Comparison of ENCODE assay signal across 7 mouse cellular contexts in the genomic region with DNA sequence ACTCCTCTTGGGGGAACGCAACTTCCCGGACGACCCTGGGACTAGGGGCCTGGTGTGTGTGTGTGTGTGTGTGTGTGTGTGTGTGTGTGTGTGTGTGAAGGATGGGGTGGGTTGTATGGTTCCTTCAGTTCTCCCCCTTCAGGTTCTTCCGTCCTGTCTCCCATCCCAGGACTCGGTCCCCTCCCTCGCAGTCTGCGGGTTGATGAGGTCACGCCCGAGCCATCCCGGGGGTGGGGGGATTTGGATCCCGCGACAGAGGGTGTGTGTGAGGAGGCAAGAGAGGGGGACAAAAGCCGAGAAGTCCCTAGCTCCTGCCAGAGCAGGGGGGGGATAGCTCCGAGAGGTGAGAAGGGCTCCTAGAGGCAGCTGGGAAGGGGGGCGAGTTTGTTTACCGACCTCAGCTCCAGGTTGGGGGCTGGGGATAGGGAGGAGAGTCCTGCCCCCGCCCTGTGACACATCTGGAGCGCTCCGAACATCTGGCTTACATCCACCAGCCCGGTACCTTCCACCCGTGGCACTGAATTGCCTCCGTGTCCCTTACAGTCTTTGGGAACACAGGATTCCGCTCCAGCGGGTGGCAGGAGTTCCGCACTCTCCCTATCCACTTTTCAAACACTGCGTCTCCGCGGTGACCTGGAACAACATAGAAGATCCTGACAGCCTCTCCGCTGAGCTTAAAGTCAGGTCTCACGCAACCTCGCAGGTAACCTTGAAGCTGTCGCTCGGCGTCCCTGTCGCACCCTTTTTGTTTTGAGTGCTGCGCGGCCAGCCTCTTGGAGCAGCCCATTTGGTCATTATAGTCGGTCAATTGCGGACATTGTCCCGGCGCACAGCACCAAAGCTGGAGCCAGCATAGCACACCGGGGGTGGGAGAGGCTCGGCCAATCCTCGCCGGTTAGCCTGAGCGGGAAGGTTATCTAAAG. TPM values are rescaled to one million over a fixed set of nuclear protein-coding genes. Genes with fewer than 3 reads are reported as not detected.
DNase-seq lines count a peak whose midpoint lies in the region; ATAC-seq lines count a peak whose summit lies in the region.

No protein-coding gene starts in this region.

- no peak overlapping the region for H3K27ac ChIP-seq in lung, embryonic 16.5 days (ENCODE audit: low read length)
- no peak overlapping the region for H3K27ac ChIP-seq in forebrain, embryonic 11.5 days (ENCODE audit: low read depth, low read length)
- no peak overlapping the region for H3K27ac ChIP-seq in hindbrain, embryonic 15.5 days (replicated peaks)
- H3K27ac ChIP-seq in midbrain, embryonic 13.5 days, result no peak overlapping the region

- peaks cover 29% of the 10 kb centered on the region for H3K27me3 ChIP-seq in lung, embryonic 16.5 days (ENCODE audit: control insufficient read depth, insufficient read depth, low read depth, low read length)
- peaks cover 81% of the 10 kb centered on the region for H3K27me3 ChIP-seq in forebrain, embryonic 11.5 days (ENCODE audit: control insufficient read depth, insufficient read depth, low read length)
- H3K27me3 ChIP-seq in hindbrain, embryonic 15.5 days, result peaks cover 85% of the 10 kb centered on the region
- H3K27me3 ChIP-seq in midbrain, embryonic 13.5 days, result peaks cover 99% of the 10 kb centered on the region

- H3K36me3 ChIP-seq in lung, embryonic 16.5 days (ENCODE audit: control insufficient read depth, insufficient read depth, low read length), result no peaks in the 10 kb centered on the region
- H3K36me3 ChIP-seq in forebrain, embryonic 11.5 days (ENCODE audit: control insufficient read depth, insufficient read depth, low read length), result no peaks in the 10 kb centered on the region
- H3K36me3 ChIP-seq in hindbrain, embryonic 15.5 days, result no peaks in the 10 kb centered on the region
- H3K36me3 ChIP-seq in midbrain, embryonic 13.5 days, result no peaks in the 10 kb centered on the region

- peak overlapping the region; percentile 90 for H3K4me2 ChIP-seq in lung, embryonic 16.5 days (ENCODE audit: low read depth, low read length)
- peak overlapping the region; percentile 89 for H3K4me2 ChIP-seq in forebrain, embryonic 11.5 days (ENCODE audit: low read depth, low read length, severe bottlenecking)
- peak overlapping the region; percentile 97 for H3K4me2 ChIP-seq in hindbrain, embryonic 15.5 days
- H3K4me2 ChIP-seq in midbrain, embryonic 13.5 days (replicated peaks), result peak overlapping the region; percentile 95

- no peak for DNase-seq in lung, postnatal 14 days
- peak; percentile 64 for DNase-seq in forebrain, embryonic 11.5 days (ENCODE audit: low spot score)
- no peak for DNase-seq in layer of hippocampus, adult 9-11 months
- DNase-seq in left cerebral cortex, adult 18-20 months (ENCODE audit: low spot score in 2 of 2), result no peak

- H3K9ac ChIP-seq in lung, embryonic 16.5 days (ENCODE audit: low read length), result peak overlapping the region; percentile 77
- no peak overlapping the region for H3K9ac ChIP-seq in forebrain, embryonic 11.5 days (ENCODE audit: low read length)
- peak overlapping the region; percentile 23; the same call in 1 of the 2 replicates for H3K9ac ChIP-seq in hindbrain, embryonic 15.5 days
- peak overlapping the region; percentile 46 for H3K9ac ChIP-seq in midbrain, embryonic 13.5 days (replicated peaks)

- peaks cover 28% of the 10 kb centered on the region for H3K4me1 ChIP-seq in lung, embryonic 16.5 days (replicated peaks; ENCODE audit: control insufficient read depth, insufficient read depth, low read length)
- H3K4me1 ChIP-seq in forebrain, embryonic 11.5 days (replicated peaks; ENCODE audit: control insufficient read depth, insufficient read depth, low read length), result peaks cover 25% of the 10 kb centered on the region
- peaks cover 55% of the 10 kb centered on the region for H3K4me1 ChIP-seq in hindbrain, embryonic 15.5 days (replicated peaks)
- peaks cover 54% of the 10 kb centered on the region for H3K4me1 ChIP-seq in midbrain, embryonic 13.5 days (replicated peaks)

- no peaks in the 10 kb centered on the region for H3K9me3 ChIP-seq in lung, embryonic 16.5 days (ENCODE audit: control insufficient read depth, low read length)
- no peaks in the 10 kb centered on the region for H3K9me3 ChIP-seq in forebrain, embryonic 11.5 days (ENCODE audit: control insufficient read depth, low read length)
- H3K9me3 ChIP-seq in hindbrain, embryonic 15.5 days, result no peaks in the 10 kb centered on the region
- H3K9me3 ChIP-seq in midbrain, embryonic 13.5 days, result no peaks in the 10 kb centered on the region

- H3K4me3 ChIP-seq in lung, embryonic 16.5 days (ENCODE audit: low read length), result peak overlapping the region; percentile 69
- peak overlapping the region; percentile 45 for H3K4me3 ChIP-seq in forebrain, embryonic 11.5 days (ENCODE audit: low read depth, low read length)
- H3K4me3 ChIP-seq in hindbrain, embryonic 15.5 days, result peak overlapping the region; percentile 50
- H3K4me3 ChIP-seq in midbrain, embryonic 13.5 days (replicated peaks), result peak overlapping the region; percentile 52

- under 1% methylated on average over 45 of the region's 46 CpGs for WGBS in lung, embryonic 16.5 days
- WGBS in forebrain, embryonic 11.5 days, result under 1% methylated on average over 45 of the region's 46 CpGs
- 1% methylated on average over 46 of the region's 46 CpGs for WGBS in hindbrain, embryonic 15.5 days
- under 1% methylated on average over 42 of the region's 46 CpGs for WGBS in midbrain, embryonic 13.5 days

- ATAC-seq in lung, embryonic 16.5 days (ENCODE audit: low read depth), result no peak
- ATAC-seq in forebrain, embryonic 11.5 days (replicated peaks; ENCODE audit: low FRiP score), result no peak; the same call in 1 of the 2 replicates
- ATAC-seq in hindbrain, embryonic 15.5 days (ENCODE audit: low FRiP score, low read depth), result no peak
- ATAC-seq in midbrain, embryonic 13.5 days, result no peak

RNA-seq across cellular contexts. Expression of a gene that starts 0.9 kb away (rescaled TPM):
- polyA plus RNA-seq in lung, embryonic 16.5 days (2015; fragmentation: Nextera tagmentation; extraction: Ambion mirVana), result 12.3 TPM in 2 replicates
- polyA plus RNA-seq in forebrain, embryonic 11.5 days (2014; fragmentation: Nextera tagmentation; extraction: Ambion mirVana), result 0.76 and 1.0 TPM in 2 replicates
- polyA plus RNA-seq in hindbrain, embryonic 15.5 days (2015; fragmentation: Nextera tagmentation; extraction: Ambion mirVana), result 1.2 and 1.9 TPM in 2 replicates
- polyA plus RNA-seq in midbrain, embryonic 13.5 days (2015; fragmentation: Nextera tagmentation; extraction: Ambion mirVana), result 0.55 and 0.69 TPM in 2 replicates
- total RNA-seq in left cerebral cortex, adult 18-20 months (2021), result under 1 TPM; 0.56 to 0.93 TPM
